Mouse (Mus musculus): Measurements from ENCODE around the gene Pard3b.

Pard3b gene

DNA sequence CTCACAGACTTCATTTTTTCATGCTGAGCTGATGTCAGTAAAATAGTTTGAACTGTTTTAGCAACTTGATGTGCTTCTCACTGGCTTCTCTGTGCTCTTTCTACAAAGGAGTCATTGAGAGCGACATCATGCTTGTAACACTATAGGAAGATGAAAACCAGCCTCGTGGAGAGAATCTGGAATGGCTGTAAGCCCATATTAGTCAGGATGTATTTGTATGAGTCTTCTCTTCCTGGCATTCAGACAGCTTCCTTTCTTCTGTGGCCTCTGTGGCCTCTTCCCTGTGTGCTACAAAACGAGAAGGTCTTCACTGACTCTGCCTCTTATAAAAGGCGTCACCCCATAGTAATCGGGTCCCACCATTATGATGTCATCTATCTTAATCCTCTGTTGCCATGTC is 212.6 kb downstream of the Pard3b start:
- no peaks in the 10 kb centered on the region for H3K4me1 ChIP-seq (replicated peaks; ENCODE audit: low read depth, low read length)
- H3K9me3 ChIP-seq (ENCODE audit: low read length) = no peaks in the 10 kb centered on the region
- no peaks in the 10 kb centered on the region for H3K36me3 ChIP-seq (ENCODE audit: insufficient read depth, low read length)
- TF ChIP-seq POU5F1 (IDR thresholded peaks at IDR 0.05; ENCODE audit: borderline replicate concordance, low read length) = no peak
- no peak for TF ChIP-seq CTCF (conservative IDR thresholded peaks at IDR 0.05; ENCODE audit: low read length)
- no peak for TF ChIP-seq NANOG (IDR thresholded peaks at IDR 0.05; ENCODE audit: borderline replicate concordance, low read length)
- H3K27me3 ChIP-seq (ENCODE audit: insufficient read depth, low read length) = no peaks in the 10 kb centered on the region
- no peak overlapping the region for H3K4me3 ChIP-seq (replicated peaks; ENCODE audit: low read length)

DNA sequence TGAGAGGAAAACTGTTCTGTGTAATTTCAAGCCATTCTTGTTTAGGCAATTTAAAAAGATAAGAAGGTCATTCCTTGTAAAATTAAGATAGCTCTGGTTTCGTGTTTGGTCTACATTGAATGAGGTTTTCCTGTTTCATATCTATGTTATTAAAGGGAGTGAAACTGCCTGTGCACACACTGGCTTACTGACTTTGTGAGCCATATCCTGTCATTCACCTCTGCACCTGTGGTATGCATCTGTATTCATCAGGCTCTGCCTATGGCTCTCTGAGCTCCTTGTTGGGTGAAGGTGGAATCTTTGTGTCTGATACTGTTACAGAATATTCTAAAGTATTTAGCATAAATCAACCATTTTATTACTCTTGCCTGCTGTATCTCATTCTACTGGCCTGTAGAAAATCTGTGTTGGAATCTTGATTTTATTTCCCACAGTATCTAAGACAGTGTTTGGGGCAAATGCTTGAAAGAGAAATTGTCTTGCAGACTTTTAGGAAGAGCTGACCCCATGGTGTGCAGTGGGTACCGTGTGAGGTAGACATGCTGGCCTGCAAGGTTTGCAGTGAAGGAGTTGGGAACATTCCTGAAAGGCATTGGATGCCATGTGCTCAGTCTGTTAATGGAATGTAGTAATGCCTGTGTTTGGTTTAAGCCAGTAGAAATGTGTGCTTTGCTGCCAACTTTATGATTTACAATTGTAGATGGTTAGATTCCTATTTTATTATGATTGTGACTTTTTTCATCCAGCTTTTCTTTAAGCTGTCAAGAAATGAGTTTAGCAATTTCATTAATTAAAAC is 228.9 kb downstream of the Pard3b start:
- no peaks in the 10 kb centered on the region for H3K9me3 ChIP-seq (ENCODE audit: low read length)
- no peaks in the 10 kb centered on the region for H3K36me3 ChIP-seq (ENCODE audit: insufficient read depth, low read length)
- TF ChIP-seq NANOG (IDR thresholded peaks at IDR 0.05; ENCODE audit: borderline replicate concordance, low read length) (no peak), CTCF (conservative IDR thresholded peaks at IDR 0.05; ENCODE audit: low read length) (no peak), POU5F1 (IDR thresholded peaks at IDR 0.05; ENCODE audit: borderline replicate concordance, low read length) (no peak)
- H3K4me1 ChIP-seq (replicated peaks; ENCODE audit: low read depth, low read length) = no peaks in the 10 kb centered on the region
- H3K4me3 ChIP-seq (replicated peaks; ENCODE audit: low read length) = no peak overlapping the region
- no peaks in the 10 kb centered on the region for H3K27me3 ChIP-seq (ENCODE audit: insufficient read depth, low read length)

DNA sequence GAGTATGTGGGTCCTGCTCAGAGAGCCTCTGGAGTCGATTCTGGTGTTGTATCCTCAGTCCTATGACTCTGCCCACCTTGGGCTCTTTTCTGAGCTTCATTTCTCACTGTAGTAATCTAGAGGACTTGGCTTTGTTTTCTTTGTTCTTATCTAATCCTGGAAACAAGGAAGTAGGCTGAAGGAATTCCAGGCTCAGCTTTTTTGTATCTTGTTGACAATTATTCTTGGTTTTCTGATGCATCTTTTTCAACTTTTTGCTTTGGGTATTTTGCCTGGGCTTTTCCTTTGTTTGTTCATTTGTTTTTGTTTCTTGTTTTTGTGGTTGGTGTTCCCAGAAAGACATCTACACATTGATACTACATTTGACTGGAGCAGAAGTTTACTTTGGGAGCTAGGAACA is 236.3 kb downstream of the Pard3b start:
- no peak for TF ChIP-seq CTCF (conservative IDR thresholded peaks at IDR 0.05; ENCODE audit: low read length)
- TF ChIP-seq POU5F1 (IDR thresholded peaks at IDR 0.05; ENCODE audit: borderline replicate concordance, low read length) = no peak
- TF ChIP-seq NANOG (IDR thresholded peaks at IDR 0.05; ENCODE audit: borderline replicate concordance, low read length) = no peak
- no peaks in the 10 kb centered on the region for H3K36me3 ChIP-seq (ENCODE audit: insufficient read depth, low read length)
- no peaks in the 10 kb centered on the region for H3K27me3 ChIP-seq (ENCODE audit: insufficient read depth, low read length)
- no peak overlapping the region for H3K4me3 ChIP-seq (replicated peaks; ENCODE audit: low read length)
- H3K9me3 ChIP-seq (ENCODE audit: low read length) = no peaks in the 10 kb centered on the region
- no peaks in the 10 kb centered on the region for H3K4me1 ChIP-seq (replicated peaks; ENCODE audit: low read depth, low read length)

DNA sequence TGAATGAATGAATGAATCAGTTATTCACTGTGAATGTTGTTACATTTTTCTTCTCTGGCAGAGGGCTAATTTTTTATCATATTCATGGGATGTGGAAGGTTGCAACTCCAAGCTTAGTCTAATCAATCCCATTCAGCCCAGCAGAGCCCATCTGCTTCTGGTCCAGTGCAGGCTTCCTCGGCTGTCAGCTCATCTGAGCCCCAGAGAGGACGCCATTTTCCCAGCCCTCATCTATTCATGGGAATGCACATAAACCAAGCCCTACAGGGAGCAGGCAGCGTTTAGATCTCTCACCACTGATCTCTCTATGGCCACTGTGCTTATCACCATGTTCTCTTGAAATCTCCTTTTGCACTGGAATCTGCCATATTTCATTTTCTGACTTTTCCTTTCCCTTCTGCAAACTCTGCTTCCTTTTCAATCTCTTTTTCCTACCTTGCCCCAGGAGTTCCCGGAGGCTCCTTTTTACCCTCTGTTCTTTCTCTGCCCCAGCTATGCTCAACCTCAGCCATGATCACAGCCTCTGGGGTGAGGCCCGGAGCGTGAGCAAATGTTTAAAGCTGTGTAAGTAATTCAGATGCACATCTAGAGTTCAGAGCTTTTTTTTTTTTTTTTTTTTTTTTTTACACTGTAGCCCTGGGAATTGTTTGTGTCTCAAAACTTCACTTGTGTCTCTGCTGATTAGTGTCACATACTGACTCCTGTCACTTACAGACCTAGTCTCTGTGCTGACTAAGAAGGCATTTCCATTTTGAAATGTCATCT is 241.3 kb downstream of the Pard3b start:
- H3K36me3 ChIP-seq (ENCODE audit: insufficient read depth, low read length) = no peaks in the 10 kb centered on the region
- no peak overlapping the region for H3K4me3 ChIP-seq (replicated peaks; ENCODE audit: low read length)
- TF ChIP-seq CTCF (conservative IDR thresholded peaks at IDR 0.05; ENCODE audit: low read length) (no peak), POU5F1 (IDR thresholded peaks at IDR 0.05; ENCODE audit: borderline replicate concordance, low read length) (no peak), NANOG (IDR thresholded peaks at IDR 0.05; ENCODE audit: borderline replicate concordance, low read length) (no peak)
- H3K4me1 ChIP-seq (replicated peaks; ENCODE audit: low read depth, low read length) = no peaks in the 10 kb centered on the region
- no peaks in the 10 kb centered on the region for H3K9me3 ChIP-seq (ENCODE audit: low read length)
- no peaks in the 10 kb centered on the region for H3K27me3 ChIP-seq (ENCODE audit: insufficient read depth, low read length)

DNA sequence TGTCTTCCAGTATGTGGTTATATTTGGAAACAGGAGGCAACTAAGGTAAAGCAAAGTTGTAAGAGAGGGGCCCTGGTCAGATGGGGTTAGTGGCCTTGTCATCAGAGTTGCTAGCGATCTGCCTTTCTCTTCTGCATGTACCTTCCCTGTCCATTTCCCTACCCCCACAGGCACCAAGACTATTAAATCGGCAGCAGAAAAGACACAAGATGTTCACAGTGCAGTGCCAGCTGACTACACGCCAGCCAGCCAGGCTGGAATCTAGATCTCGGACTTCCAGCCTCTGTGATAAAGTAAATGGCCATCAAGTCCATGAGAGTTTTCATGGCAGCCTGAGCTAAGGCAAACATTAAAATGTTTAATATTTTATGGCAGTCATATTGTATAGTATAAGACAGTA is 257.4 kb downstream of the Pard3b start:
- no peaks in the 10 kb centered on the region for H3K27me3 ChIP-seq (ENCODE audit: insufficient read depth, low read length)
- H3K4me1 ChIP-seq (replicated peaks; ENCODE audit: low read depth, low read length) = no peaks in the 10 kb centered on the region
- H3K36me3 ChIP-seq (ENCODE audit: insufficient read depth, low read length) = no peaks in the 10 kb centered on the region
- no peaks in the 10 kb centered on the region for H3K9me3 ChIP-seq (ENCODE audit: low read length)
- no peak overlapping the region for H3K4me3 ChIP-seq (replicated peaks; ENCODE audit: low read length)
- TF ChIP-seq POU5F1 (IDR thresholded peaks at IDR 0.05; ENCODE audit: borderline replicate concordance, low read length) (no peak), CTCF (conservative IDR thresholded peaks at IDR 0.05; ENCODE audit: low read length) (no peak), NANOG (IDR thresholded peaks at IDR 0.05; ENCODE audit: borderline replicate concordance, low read length) (no peak)

DNA sequence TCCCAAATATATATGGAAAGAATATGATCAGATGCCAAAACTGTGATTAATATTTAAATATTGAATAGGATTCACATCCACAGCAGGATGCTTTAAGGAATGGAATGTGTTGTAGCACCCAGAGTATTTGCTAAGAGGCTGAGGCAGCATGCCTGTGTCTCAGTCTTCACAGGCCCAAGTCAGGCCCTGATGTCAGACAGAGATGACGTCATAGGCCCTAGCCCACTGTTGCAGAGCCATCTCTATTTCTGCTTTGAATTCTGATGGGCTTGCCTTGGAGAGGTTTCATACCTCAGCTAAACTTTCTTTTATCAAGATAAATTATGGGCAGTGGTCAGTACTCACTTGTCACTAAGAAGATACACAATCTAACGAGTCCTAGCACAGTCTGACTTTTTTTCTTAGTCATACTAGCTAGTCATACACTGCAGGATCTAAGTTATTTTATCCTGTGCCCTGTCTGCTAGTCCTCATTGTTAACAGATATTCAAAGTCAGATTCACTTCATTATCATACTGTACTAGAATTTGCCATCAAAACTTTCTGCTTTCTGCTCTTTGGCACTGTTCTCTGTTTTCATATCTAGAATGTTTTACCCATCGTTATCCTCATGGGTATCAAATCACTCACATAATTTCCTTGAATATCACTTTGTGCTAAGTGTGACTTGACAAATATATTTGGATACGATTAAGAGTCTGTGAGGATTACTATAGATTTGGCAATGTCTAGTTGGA is 264.8 kb downstream of the Pard3b start:
- Histone ChIP-seq H3K4me3 (replicated peaks; ENCODE audit: low read length) (no peak overlapping the region), H3K36me3 (ENCODE audit: insufficient read depth, low read length) (no peaks in the 10 kb centered on the region), H3K27me3 (ENCODE audit: insufficient read depth, low read length) (no peaks in the 10 kb centered on the region), H3K9me3 (ENCODE audit: low read length) (no peaks in the 10 kb centered on the region), H3K4me1 (replicated peaks; ENCODE audit: low read depth, low read length) (no peaks in the 10 kb centered on the region)
- no peak for TF ChIP-seq NANOG (IDR thresholded peaks at IDR 0.05; ENCODE audit: borderline replicate concordance, low read length)
- no peak for TF ChIP-seq CTCF (conservative IDR thresholded peaks at IDR 0.05; ENCODE audit: low read length)
- TF ChIP-seq POU5F1 (IDR thresholded peaks at IDR 0.05; ENCODE audit: borderline replicate concordance, low read length) = no peak

DNA sequence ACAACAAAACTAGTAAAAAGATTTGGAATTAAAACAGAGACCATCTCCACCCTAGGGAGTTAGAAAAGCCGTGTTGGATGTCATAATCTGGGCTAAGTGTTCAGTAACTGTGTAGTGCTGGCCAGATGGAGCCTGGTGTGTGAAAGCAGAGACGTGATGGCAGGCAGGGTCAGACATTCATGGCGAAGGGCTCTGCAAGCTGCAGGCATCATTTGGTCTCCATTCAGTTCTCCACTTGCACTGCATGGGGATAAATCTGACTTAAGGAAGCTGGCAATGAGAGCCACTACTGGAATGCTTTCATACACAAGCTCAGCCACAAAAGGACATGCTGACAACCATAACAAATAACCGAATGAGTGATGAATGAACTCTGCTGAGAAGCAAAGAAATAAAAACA is 265.4 kb downstream of the Pard3b start:
- H3K4me3 ChIP-seq (replicated peaks; ENCODE audit: low read length) = no peak overlapping the region
- H3K4me1 ChIP-seq (replicated peaks; ENCODE audit: low read depth, low read length) = no peaks in the 10 kb centered on the region
- H3K27me3 ChIP-seq (ENCODE audit: insufficient read depth, low read length) = no peaks in the 10 kb centered on the region
- H3K9me3 ChIP-seq (ENCODE audit: low read length) = no peaks in the 10 kb centered on the region
- no peaks in the 10 kb centered on the region for H3K36me3 ChIP-seq (ENCODE audit: insufficient read depth, low read length)
- TF ChIP-seq CTCF (conservative IDR thresholded peaks at IDR 0.05; ENCODE audit: low read length) (no peak), POU5F1 (IDR thresholded peaks at IDR 0.05; ENCODE audit: borderline replicate concordance, low read length) (no peak), NANOG (IDR thresholded peaks at IDR 0.05; ENCODE audit: borderline replicate concordance, low read length) (no peak)

DNA sequence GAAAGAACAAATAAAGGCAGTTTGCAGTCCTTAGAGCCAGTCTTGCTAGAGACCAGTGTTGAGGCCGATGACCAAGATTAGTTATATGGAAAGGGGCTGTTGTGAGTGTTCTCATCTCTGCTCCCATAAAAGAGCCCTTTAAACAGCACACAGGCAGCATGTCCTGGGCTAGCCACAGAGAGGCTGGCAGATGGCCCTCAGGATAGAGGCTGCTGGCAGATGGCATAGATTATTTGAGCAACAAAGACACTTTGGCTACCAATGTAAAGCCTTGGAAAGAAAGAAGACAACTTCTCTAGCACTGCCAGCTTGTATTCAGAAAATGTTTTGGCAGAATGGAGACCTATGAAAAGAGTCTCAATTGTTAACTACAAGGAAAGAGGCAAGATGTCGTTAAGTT is 274.3 kb downstream of the Pard3b start:
- no peaks in the 10 kb centered on the region for H3K36me3 ChIP-seq (ENCODE audit: insufficient read depth, low read length)
- H3K27me3 ChIP-seq (ENCODE audit: insufficient read depth, low read length) = no peaks in the 10 kb centered on the region
- no peak for TF ChIP-seq POU5F1 (IDR thresholded peaks at IDR 0.05; ENCODE audit: borderline replicate concordance, low read length)
- TF ChIP-seq CTCF (conservative IDR thresholded peaks at IDR 0.05; ENCODE audit: low read length) = no peak
- TF ChIP-seq NANOG (IDR thresholded peaks at IDR 0.05; ENCODE audit: borderline replicate concordance, low read length) = no peak
- H3K4me1 ChIP-seq (replicated peaks; ENCODE audit: low read depth, low read length) = no peaks in the 10 kb centered on the region
- no peak overlapping the region for H3K4me3 ChIP-seq (replicated peaks; ENCODE audit: low read length)
- H3K9me3 ChIP-seq (ENCODE audit: low read length) = 0 out of 2 replicates have a peak, but pooled peaks cover 3% of the 10 kb centered on the region
